Mouse (Mus musculus) adrenal gland, adult 18-20 months (tissue): ENCODE data around the gene Tiparp. TPM values are rescaled to one million over a fixed set of nuclear protein-coding genes. Genes with fewer than 3 reads are reported as not detected.

Source experiments
- DNase-seq, 2 experiments: peaks; one replicate each; pipeline ENCODE4 v3.0.0; 2021 to 2022; ENCODE audit warnings: low spot score in 2 of 2
- total RNA-seq, 2 experiments: library from RNA; stranded (reverse); gene quantifications; 1 replicate in 1 of 2; 2 replicates in 1 of 2; pipeline ENCODE4 v1.2.3; 2021

Gene Tiparp
- total RNA-seq, 2 experiments from 2014 or later: 13.8 to 21.6 TPM

DNA sequence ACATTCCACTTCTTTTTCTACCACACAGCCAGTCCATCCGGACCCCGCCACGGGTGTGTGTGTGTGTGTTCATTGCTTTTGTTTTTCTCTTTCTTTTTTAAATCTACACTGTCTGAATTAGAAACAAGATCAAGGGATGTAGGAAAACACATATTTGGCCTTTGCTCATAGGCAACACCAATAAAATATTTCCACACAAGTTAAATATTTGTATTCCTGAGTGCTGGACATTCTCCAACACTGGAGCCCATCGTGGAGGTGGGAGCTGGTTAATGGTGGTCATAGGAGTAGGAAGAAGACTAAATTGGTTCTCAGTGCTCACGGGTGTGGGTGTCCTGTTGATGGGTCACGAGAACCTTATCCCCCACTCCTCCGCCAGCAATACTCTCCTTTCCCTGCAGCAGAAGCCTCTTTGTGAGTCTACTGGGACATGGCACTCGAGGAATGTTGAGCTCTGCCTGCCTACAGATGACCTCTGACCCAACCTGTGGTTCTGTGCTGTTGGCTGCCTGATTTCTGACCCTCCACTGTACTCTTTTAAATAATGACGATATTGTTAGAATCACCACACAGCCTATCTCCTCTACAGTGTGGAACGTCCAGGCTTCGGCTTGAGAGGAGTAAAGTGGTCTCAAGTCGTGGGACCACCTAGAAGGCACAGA is 51.2 kb downstream of the Tiparp start:
- DNase-seq: no peak

DNA sequence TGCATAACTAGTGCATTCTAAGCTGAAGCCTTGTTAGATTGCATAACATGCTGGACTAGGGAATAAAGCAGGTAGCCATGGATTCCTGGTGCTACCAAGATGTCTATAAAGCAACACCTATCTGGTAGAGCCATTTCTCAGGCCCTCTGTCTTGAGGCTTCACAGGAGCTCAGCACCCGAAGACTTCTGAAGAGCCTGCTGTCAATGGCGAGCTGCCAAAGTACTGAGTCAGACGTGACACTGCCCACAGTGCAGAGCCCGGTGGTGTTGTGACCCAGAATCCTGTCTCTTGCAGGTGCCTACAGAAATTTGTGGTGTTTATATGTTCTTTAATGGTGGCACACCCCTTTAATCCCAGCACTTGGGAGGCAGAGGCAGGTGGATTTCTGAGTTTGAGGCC is 53.4 kb downstream of the Tiparp start:
- peak; percentile 45 to 63 for DNase-seq

DNA sequence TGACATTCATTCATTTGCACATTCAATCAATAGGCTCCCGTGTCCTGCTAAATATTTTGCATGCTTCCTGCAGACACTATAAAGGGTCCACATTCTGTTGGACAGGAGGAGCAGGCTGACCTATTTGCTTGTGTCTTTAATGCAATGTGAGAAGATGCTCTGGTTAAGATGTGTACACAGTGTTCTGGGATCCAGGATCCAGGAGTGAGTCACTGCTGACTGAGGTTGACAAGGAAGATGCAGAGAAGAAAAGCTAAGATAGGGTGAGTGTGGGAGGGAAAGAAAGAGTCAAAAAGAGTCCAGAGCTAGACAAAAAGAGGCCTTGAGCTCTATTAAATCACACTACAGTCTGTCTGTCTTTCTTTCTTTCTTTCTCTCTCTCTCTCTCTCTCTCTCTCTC is 56.1 kb downstream of the Tiparp start:
- no peak for DNase-seq

DNA sequence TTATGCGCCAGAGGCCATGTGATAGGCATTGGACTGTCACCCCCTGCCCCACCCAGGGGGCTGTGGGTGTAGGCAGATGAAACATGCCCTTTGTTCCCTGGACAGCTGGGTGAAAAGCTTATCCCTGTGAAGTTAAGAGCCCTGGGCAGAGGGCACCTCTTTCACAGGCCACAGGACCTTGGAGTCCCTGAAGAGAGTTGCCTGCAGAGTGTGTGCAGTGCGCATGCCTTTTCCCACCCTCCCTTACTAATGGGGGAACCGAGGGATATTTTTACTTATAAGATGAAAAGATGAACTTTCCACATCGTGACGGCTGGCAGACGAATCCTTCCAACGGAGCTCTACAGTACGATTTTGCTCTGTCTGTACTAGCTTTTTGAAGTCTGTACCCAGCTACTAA is 57.1 kb downstream of the Tiparp start:
- DNase-seq: no peak

DNA sequence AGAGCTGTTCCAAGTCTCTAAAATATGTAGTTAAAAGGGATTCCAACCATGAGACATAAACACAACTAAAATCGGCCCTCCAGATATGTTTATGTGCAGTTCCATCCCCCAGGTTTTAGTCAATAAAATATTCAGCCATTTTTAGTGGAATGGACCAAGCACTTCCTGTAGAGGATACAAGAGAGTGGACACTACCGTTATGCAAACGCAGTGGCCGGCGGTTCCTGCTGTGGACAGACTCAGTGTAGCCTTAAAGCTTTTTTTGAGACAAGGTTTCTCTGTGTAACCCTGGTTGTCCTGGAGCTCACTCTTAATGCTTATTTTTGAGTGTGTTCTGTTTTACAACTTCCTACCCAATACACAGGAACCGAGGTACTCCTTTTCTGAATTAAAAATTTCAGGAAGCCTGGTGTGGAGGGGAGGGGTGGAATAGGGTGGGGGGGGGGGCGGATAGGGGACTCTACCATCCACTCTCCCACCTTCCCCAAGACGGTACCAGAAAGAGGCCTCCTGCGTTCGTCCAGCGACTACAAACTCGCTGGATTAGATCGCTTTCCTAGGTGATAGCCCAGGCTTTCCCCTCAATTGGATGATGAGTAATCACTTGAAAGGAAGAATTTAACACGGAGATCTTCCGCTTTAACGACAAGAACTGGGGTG is 57.7 kb downstream of the Tiparp start:
- no peak for DNase-seq

DNA sequence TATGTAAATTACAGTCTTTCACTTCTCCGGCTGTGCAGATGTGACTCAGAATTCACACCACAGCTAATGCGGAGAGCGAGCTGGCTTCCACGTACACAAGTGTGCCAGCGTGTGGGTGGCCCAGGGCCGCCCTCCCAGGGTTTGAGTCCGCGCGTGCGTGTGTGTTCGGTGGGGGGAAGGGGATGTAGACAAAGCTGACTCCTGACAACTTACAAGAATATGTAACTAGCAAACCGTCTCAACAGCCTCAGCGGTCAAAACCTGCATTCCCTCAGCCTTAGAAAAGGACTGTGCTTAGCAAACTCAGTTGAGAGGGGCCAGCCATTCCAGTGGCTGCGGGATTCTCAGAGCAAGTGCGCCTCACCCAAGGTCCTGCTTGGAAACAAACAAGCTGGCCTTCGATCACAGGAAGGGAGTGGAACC is 58.3 kb downstream of the Tiparp start:
- peak; percentile 26 to 32 for DNase-seq

DNA sequence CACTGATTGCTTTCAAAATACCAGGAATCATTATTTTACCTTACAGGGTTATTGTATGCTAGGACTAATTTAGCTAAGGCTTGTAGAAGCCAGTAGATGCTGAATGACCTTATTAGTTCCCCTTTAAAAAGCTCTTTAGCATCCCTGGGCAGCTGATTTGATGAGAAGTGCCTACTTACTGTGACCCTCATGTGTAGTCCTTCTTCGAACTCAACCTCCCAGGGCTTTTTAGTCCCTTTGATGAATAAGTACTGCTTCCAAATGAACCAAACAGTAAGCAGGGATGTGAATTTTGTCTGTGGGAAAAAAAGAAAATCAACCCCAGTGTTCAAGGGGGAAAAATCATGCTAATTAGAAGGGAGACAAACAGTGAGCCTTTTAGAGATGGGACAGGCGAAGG is 58.8 kb downstream of the Tiparp start:
- no peak for DNase-seq

DNA sequence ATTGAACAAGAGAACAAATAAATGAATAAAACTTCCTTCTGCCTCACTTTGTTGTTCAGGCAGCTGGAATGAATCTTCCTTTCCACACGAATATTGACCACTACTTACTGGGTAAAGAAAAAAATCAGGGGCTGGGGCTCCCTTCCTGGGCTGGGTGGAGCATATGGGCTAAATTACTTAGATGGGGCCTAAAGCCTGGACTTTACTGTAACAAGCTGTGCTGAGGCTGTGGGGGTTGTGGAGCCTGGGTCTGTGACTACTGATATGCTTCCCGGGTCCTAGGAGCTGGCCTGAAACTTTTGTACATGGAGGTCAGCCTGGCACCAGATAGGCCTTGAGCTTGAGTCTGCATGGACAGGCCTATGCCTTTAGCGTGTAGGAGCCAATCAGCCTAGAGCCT is 60.2 kb downstream of the Tiparp start:
- no peak for DNase-seq

DNA sequence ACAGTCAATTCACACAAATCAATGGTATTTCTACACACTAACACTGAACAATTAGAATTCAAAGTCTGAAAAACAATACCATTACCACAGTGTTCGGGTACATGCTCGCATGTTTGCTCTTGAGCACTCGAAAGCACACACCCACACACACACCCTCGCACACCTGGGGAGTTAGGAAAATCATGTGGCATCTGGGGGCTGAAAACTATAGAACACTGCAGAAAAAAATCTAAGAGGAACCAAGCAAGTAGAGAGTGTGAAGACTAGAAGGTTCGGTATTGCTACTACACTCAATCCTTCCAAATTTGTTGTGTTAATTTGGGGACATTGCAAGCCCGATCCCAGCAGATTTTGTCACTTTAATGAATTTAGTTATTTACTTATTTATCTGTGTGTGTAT is 64.6 kb downstream of the Tiparp start:
- no peak for DNase-seq

DNA sequence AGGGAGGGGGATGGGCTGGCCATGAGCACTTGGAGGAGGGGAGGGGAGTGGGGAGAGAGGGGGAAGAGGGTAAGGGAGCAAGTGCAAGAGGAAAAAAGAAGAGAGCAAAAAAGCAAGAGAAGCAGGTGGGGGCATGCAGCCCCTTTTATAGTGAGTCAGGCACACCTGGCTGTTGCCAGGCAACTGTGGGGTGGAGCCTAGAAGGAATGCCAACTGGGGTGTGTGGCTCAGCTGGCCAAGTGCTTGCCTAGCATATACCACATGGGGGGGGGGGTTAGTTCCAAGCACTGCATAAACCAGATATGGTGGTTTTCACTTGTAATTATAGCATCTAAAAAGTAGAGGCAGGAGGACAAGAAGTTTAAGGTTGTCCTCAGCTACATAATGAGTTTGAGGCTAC is 66.3 kb downstream of the Tiparp start:
- DNase-seq: no peak

DNA sequence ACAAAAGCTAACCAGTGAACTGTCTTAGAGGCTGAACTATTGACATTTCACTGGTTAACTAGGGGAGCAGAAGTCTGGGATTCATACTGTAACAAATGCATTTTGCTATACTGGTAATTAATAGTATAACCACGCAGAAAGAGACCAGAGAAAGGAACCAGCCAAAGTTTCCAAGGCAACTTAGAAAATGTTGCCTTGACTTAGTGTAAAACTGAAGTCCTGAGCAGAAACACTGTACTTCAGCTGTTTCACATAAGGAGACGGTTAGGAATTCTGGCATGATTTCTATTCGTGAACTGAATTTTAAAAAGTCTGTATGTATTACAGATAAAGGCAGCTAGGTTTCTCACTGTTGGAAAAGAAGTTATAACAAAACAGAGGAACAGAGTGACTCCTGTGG is 67.0 kb downstream of the Tiparp start:
- no peak for DNase-seq

DNA sequence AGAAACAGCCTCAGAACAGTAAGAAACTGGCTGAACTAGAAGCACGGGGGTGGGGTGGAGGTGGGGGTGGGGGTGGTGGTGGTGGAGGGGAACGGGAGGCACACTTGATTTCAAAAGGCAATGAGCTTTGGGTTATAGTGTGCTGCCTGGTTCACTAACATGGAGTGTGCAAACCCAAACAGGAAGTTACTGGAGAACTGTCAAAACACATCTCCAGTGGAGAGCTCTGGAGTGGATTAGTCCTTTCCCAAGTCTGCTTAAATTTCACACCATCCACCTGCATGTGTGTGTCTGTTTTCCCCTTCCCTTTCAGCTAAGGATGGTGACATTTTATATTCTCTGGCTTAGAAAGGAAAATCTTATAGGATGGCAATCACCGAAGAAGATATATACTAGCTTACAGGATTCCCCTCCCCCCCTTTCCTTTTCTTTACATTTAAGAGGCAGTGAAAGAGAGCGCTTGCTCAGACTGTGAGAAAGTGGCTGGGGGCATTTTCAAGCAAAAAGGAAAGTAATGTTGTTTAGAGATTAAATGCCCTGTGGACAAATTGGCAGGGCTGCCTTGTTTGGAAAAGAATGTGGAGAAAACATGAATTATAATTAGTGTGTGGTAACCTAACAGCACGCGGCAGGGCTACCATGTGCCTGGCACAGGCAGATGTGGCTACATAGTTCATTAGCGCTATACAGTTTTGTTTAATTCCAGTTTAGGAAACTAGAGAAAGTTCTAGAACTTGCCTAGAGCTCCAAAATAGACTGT is 70.0 kb downstream of the Tiparp start:
- DNase-seq: no peak

DNA sequence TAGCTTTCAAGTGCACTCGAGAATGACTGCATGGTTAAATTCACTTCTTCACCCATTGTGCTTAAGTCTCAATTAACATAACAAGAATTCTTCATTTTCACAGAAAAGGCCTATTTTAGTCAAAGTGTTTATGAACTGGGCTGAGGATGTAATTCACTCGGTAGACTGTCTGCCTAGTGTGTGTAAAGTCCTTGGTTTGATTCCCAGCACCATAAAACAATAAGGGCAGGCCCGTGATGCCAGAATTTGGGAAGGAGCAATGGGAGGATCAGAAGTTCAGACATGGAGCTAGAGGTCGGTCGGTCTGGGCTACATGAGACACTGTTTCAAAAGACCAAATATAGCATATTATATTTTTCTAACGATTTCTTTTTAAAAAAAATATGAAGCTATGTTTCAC is 70.9 kb downstream of the Tiparp start:
- DNase-seq: no peak

DNA sequence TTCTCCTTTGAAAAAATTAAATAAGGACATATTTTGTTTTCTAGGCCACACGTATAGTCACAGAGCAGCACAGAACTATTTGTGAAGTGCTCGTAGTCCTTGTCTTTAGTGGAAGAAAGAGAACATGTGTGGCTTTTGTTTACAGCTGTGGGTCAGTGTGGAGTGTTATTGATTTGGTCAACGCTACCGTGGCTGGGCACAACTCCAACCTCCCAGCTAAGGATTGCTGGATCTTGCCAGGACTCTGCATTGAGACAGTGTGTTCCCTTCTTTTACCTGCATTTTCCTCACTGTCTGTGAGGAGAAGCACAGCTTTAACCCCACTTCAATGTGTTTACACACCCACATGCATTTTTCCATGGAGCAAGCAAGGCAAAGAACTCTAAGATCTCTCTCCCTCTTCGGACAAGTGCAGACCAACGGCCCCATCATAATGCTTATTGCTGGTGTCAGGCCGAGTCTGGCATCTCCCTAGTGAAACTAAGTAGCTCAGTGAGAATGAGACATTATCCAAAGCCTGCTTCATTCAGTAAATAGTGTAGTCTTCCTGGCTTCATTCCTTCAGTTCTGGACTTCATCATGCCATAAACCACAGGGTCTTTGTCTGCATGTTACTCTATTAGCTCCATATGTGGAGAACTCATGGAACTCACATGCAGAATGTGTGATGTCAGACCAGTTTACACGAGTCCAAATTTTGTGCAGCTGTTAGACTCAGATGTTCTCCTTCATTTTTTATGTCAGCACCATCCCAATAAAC is 73.3 kb downstream of the Tiparp start:
- no peak for DNase-seq

DNA sequence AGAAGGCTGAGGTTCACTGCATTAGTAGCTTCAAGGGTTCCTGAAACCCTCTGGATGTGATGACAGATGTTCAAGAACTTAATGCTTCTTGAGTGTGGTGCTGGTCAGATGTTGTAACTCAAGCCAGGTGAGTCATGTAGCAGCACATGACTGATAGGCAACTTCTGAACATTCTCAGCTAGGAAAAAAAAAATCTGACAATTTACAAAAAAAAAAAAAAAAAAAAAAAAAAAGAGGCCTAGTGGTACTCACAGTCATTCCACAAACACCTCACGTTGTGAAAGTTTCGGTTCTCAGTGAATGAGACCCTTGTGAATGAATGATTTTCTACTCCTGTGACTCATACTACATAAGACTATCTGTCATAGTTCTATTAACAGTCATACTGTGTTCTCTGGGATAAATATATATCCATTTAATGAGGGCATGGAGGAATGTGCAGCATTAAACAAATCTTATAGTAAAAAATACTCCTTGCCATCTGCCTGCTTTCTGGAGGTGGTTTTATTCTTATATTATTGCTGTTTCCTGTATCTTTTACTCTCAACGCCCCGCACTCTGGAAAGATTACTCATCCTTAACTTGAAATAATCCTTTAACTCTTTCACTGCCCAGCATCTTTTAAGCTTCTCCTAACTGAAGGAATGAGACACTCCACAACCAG is 75.3 kb downstream of the Tiparp start:
- DNase-seq: no peak

Other genes with a start within 250 kb of the Tiparp start
- 100 to 1,000 TPM; 155 to 195 TPM for gene Ssr3, start 135.8 kb upstream of the Tiparp start, total RNA-seq
- 1 to 10 TPM; 2.5 to 3.1 TPM for gene Lekr1, start 137.8 kb downstream of the Tiparp start, total RNA-seq